Mouse (Mus musculus): Measurements from ENCODE around the gene Olfr654. TPM values are rescaled to one million over a fixed set of nuclear protein-coding genes. Genes with fewer than 3 reads are reported as not detected.

Olfr654 gene
- polyA plus RNA-seq (2012; rRNA removed): not detected in 2 replicates

DNA sequence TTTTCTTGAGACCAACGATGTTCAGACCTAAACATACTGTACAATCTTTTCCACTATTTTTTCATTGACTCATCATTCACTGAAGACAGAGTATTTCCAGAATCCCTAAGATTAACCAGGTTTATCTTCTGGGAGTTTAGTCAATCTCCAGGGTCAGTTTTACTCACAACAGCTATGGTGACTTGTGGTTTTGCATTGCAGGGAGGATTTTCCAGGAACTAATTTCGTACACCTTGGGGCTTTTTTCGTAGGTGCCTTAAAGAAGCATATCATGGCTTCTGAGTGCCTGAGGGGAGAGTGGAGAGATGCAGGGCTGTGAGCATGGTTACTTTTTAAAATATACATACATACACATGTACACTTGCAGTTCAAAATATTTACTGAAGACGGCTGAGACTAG is at the start of gene Olfr654:
TSS of gene Olfr654 (plus strand) at position 301 of the 400 bp plus-strand sequence.

GRCm38 (mm10) chr7:104549833-104550232 is 37.0 kb upstream of the Olfr654 start, which contains the start of gene Olfr651:
Gene Olfr651 (plus strand): TSS chr7:104550133.

GRCm38 (mm10) chr7:104560601-104561000 is 26.2 kb upstream of the Olfr654 start, which contains the start of gene Olfr652:
Gene Olfr652 (plus strand): TSS chr7:104560901.

GRCm38 (mm10) chr7:104577014-104577413 is 9.8 kb upstream of the Olfr654 start, which contains the start of gene Olfr653:
Gene Olfr653 (plus strand): TSS chr7:104577314.

DNA sequence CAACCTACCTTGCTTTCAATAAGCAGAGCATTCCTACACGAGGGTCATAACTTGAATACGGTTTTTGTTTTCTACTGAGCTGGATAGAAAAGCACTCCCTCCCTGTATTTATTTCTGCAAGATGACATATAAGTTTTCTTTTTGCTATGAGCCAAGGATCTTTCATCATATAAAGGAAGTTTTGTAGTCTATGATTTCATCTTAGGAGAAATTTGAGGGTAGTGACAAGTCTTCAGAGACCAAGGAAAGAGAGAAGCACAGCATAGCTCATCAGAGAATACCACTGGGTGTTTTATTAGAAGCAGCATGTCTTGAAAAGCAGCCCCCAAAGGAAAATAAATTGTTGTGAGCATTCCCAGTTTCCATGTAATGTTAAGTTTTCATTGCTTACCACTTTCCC is 14.9 kb downstream of the Olfr654 start, which contains the start of gene Olfr655:
TSS of gene Olfr655 (minus strand) at position 101 of the 400 bp plus-strand sequence.

DNA sequence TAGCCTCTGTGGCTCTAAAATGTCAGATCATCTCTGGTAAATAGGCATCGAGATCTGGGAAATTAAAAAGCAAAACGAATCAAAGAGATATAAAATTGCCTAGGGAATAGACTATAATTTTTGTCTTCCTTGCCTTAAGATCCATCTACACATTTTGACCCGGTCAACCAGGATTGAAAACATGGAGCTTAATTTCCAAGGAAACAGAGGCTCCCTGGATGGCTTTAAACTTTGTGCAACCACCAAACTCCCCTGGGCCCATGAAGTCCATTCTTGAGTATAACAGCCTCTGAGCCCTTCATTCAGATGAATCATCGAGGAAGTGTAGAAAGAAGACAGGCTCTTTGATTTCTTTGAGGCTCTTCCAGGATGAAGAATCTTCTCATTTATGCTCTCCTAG is 26.8 kb downstream of the Olfr654 start, which contains the start of gene Olfr656:
TSS of gene Olfr656 (plus strand) at position 301 of the 400 bp plus-strand sequence.

DNA sequence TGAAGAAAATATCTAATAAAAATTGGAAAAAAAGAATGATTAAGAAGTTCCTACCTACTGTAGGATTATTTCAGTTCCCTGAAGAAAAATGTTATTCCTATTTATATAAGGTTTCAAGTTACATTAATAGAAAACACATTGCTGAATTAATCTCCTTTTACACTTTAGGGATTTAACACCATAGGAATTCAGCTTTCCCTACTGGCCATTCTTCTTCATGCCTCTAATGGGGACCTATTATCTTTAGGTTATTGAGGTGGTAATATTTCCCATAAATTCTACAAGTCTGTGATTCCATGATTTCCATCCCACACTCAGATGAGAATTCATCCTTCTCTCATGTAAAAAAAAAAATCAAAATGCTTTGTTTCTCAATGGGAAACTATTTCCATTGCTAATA is 37.7 kb downstream of the Olfr654 start, which contains the start of gene Olfr657:
TSS of gene Olfr657 (plus strand) at position 301 of the 400 bp plus-strand sequence.

Other genes starting within 250 kb of the Olfr654 start
- gene Trim12c, start 233.7 kb upstream of the Olfr654 start, polyA plus RNA-seq (2012; rRNA removed): 4.3 and 5.4 TPM in 2 replicates
- 2.0 and 2.1 TPM in 2 replicates for gene Trim30b, start 217.1 kb upstream of the Olfr654 start, polyA plus RNA-seq (2012; rRNA removed)
- gene Trim30c, start 186.2 kb upstream of the Olfr654 start, polyA plus RNA-seq (2012; rRNA removed): 0.65 and 0.76 TPM in 2 replicates
- gene Trim30a, start 121.8 kb upstream of the Olfr654 start, polyA plus RNA-seq (2012; rRNA removed): 9.0 and 10.3 TPM in 2 replicates
- 3.8 and 4.3 TPM in 2 replicates for gene Trim30d, start 79.2 kb upstream of the Olfr654 start, polyA plus RNA-seq (2012; rRNA removed)
- gene Olfr651, start 36.9 kb upstream of the Olfr654 start, polyA plus RNA-seq (2012; rRNA removed): not detected in 2 replicates
- not detected in 2 replicates for gene Olfr652, start 26.1 kb upstream of the Olfr654 start, polyA plus RNA-seq (2012; rRNA removed)
- gene Olfr653, start 9.7 kb upstream of the Olfr654 start, polyA plus RNA-seq (2012; rRNA removed): not detected in 2 replicates
- gene Olfr655, start 14.8 kb downstream of the Olfr654 start, polyA plus RNA-seq (2012; rRNA removed): not detected in 2 replicates
- gene Olfr656, start 26.9 kb downstream of the Olfr654 start, polyA plus RNA-seq (2012; rRNA removed): not detected in 2 replicates
- gene Olfr657, start 37.8 kb downstream of the Olfr654 start, polyA plus RNA-seq (2012; rRNA removed): not detected in 2 replicates
- gene Olfr658, start 60.3 kb downstream of the Olfr654 start, polyA plus RNA-seq (2012; rRNA removed): 0.01 TPM in 1 of 2 replicates, not detected in the other
- gene Olfr659, start 79.7 kb downstream of the Olfr654 start, polyA plus RNA-seq (2012; rRNA removed): not detected in 2 replicates
- not detected in 2 replicates for gene Olfr661, start 99.5 kb downstream of the Olfr654 start, polyA plus RNA-seq (2012; rRNA removed)
- 0.01 TPM in 1 of 2 replicates, not detected in the other for gene Usp17le, start 190.4 kb downstream of the Olfr654 start, polyA plus RNA-seq (2012; rRNA removed)

Data from liver, embryonic 18 days (tissue).